Mouse (Mus musculus): ENCODE data around the gene Dcps.

Gene Dcps

DNA sequence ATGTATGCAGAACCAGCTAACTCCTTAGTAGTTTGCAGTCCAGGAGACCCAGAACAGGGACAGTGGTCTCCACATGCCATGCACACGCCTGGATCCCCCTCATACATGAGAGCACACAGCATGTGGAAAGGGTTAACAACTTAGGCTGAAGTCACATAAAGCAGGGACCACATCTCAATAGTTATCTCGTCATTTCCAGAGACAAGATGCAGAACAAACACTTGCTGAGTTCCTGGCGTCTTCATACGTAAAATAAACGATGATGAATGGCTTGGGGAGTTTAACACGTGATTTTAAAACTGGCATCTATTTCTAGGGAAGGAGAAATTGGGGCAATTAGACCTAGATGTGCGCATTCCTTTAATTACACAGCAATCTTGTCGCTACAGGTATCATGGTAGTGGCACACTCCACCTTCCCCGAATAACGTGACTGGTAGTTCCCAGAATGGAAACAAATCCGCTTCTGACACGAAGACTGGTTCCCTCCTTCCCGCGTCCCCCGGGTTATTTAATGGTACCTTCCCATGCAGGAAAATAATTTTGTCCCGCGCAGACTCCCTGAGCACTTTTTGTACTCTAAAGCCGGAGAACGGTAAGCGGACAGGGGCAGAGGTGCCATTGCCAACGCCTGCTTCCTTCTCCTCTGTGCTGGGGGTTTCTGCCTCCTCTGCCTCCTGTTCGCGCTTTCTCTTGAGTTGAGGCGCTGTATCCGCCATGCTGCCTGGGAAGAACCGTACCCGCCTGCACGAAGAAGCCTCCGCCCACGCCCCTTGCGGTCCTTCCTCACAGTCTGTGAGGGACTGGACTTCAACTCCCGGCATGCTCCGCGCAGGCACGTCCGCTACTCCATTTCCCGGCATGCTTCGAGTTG, at the start of gene Dcps:
TSS of gene Dcps (minus strand) at position 811 of the 873 bp plus-strand sequence.
- DNase-seq (ENCODE audit: low read depth, low spot score): peak; percentile 86

DNA sequence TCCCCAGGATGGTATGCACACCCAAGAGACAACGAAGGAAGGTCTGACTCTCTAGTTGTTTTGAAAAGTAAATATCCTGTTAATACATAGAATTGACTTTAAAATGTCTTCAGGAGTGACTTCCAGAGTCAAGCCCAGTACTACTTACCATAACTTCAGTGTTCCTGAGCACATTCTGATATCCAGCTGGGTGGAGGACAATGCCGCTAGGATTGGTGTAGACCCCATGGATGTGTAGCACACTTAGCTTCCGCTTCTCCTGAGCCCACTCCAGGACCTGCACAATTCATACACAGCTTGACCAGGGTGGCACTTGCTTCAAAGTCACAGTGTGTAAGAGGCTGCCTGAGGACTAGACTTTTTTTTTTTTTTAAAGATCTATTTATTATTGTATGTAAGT, 47.6 kb upstream of the Dcps start:
- DNase-seq (ENCODE audit: low read depth, low spot score): no peak

DNA sequence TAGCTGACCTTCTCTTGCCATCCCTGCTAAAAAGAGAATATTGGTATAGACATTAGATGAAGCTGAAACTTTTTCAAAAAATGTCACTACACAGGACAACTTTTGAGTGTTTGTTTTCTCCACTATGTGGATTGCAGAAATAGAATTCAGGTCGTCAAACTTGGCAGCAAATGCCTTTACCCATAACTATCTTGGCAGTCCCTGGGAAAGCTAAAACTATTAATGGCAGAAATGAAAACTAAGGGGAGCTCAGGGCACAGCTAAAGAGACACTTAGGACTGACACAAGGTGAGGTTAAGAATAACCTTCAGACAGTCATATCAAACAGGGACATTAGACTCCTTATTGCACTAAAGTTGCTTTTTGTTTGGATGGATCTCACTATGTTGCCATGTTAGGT, 42.1 kb upstream of the Dcps start:
- no peak for DNase-seq (ENCODE audit: low read depth, low spot score)

DNA sequence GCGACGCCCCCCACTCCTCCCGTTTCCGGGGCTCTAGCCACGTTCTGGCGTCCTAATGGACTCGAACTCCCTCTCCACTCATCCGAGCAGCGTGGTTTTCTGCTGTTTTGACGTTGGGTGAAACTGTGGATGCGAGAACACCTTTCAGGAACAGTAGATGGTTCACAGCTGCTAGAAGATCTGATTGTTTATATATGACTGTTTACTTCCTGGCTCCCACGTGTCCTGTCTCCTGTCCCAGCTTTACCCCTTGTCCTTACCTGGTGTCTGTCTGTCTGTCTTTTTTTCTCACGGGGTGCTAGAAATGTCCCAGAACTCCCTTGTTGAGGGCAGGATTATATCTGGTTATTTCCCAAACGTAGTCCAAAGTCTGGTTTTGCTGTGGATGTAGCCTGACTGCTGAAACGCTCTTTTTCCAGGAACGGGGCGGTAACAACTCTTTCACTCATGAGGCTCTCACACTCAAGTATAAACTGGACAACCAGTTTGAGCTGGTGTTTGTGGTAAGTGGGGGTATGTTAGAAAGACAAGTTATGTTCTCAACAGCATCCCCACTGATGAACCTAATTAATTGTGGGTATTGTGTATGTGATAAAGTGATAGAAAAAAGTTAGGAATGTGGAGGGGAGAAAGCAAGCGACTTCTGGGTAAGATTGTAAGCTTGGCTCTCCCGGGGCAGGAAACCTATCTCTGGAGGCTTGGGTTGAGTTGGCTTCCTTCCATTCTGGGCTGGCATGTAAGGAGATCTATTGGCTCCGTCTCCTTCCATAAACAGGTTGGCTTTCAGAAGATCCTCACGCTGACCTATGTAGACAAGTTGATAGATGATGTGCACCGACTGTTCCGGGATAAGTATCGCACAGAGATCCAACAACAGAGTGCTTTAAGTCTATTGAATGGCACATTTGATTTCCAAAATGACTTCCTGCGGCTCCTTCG, 36.0 kb upstream of the Dcps start:
- no peak for DNase-seq (ENCODE audit: low read depth, low spot score)

DNA sequence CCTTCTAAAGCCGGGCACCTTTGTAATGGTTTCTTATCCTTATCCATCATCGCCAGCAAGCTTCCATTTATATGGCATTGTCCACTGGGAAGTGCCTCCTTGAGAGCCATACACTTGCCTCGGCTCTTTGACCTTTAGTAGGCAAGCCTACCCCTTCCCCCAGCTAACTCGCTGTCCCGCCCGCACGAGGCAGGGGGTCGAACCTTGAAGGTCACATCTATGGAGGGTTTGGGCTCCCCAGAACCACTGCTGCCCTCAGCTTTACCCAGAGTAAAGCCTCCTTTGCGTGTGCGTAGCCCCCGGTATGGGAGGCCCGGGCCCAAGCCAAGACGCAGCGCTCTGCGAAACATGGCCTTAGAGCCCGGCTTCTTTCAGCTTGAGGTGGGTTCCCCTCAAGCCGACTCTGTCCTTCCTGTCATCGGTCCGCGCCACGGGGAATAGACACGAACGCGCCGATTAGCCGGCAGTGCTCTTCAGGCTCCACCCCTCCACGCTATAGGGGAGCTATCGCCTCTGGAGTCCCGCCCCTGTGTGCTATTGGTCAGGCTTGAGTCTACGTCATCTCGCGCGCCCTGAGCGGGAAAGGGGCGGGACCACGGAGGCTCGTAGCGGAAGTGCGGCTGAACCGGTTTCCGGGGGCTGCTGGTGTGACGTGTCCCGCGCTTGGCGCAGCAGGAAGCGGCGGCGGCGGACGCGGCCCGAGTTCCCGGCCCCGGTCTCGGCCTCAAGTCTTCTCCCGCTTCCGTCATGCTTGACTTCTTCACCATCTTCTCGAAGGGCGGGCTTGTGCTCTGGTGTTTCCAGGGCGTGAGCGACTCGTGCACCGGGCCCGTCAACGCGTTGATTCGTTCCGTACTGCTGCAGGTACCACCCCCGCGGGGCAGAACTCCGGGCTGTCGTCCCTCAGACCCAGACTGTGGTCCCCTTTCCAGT, 34.9 kb upstream of the Dcps start, which contains the start of gene Foxred1:
TSS of gene Foxred1 (minus strand) at position 514 of the 933 bp plus-strand sequence.
- DNase-seq (ENCODE audit: low read depth, low spot score): peak; percentile 97

DNA sequence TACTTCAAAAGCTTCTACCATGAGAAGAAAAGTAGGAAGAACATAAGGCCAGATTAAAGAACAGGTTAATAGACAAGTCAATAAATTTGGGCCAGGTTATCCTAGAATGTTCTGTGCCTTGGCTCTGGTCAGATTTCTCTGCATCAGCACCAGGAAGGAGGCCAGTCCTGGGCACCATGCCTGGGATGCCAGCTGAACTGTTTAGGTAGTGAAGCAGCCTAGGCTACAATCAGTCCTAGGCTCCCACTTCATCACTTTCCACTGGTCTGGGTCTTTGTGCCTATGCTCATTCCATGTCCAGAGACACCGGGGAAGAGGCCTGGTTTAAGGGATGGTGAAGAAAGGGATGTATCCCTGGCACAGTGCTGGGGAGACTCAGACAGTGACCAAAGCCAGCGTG, 28.6 kb upstream of the Dcps start:
- DNase-seq (ENCODE audit: low read depth, low spot score): no peak

DNA sequence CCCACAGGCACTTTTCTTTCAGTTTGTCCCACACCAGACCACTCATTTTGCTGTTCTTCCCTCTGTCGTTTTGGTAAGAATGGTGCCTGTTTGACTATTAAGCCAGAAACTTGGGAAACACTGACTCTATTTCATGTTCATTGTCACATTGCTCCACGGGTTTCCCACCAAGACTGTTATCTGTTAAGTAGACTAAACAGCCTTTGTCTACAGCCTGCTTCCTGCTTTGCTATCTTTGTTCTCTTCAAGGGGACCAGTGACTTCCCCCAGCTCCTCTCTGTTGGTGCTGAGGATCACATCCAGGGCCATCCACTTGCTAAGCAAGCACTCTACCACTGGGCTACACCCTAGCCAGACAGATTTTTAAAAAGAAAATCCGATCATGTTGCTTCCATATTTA, 27.7 kb upstream of the Dcps start:
- no peak for DNase-seq (ENCODE audit: low read depth, low spot score)

GRCm38 (mm10) chr9:35200529-35201060, 24.7 kb upstream of the Dcps start:
- DNase-seq (ENCODE audit: low read depth, low spot score): no peak

DNA sequence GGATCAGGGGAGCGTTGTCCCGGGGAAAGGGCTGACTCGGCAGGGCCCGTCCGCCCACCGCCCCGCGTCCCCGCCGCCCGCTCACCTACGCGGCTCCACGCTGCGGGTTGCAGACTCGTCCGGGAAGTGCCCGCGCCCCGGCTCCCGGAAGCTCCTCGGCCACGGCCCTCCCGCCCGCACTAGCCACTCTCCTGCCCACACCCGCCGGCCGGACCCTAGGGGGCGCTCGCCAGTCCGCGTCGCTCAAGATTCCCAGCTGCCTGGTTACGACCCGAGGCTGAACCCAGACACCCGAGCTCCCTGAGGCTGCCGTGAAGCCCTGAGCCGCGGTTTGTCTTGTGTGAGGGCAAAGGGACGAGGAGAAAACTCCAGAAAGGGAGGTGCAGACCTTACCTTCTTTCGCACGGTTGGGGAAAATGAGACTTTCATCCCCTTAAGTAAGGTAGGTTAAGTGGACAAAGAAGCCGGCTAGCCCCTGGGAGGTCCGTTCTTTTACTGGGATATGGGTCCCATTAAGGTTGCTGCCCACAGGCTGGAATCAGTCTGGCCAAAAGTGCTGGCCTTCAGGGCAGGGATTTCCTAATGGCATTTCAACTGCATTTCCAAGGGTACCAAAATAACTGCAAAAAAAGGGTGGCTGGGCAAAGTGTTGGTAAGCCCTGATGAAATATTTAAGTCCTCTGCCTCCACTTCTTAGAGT, 24.1 kb upstream of the Dcps start, which contains the start of the genes Srpr and Tirap:
TSS of gene Srpr (plus strand) at position 404 of the 700 bp plus-strand sequence.
TSS of gene Tirap (minus strand) at position 520 of the 700 bp plus-strand sequence.
- DNase-seq (ENCODE audit: low read depth, low spot score): peak; percentile 65

DNA sequence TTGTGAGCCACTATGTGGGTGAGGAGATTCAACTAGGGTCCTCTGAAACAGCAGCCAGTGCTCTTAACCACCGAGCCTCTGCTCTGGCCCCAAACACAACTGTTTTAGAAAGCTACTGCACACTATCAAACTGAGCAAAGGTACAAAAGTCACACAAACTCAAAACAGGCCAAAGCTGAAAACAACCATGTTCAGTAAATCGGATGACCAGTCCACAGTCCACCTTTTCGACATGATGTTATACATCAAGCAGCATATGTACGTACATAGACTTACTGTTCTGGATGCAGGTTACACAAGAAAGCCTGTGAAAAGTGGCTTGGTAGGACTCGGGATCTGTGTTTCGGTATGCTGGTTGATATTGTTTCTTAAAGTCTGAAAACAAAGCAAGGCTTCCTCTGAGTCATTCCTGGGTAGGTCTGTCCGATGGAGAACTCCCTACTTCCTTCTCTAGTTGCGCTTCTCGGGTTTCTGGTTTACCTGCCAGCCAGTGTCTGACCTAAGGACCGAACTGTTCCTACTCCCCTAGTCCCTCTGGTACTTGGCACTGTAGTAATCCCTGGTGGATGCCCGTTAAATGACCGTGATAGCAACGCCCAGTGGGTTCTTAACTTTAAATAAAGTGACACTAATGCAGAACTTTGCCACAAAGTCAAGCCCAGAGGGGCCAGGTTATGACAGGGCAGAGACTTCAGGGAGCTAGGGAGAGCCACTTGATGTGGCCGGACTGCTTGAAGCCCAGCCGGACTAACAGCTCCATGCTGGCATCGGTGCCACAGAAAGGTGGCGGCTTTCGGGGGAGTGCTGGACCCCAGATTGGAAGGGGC, 23.3 kb upstream of the Dcps start:
- no peak for DNase-seq (ENCODE audit: low read depth, low spot score)

DNA sequence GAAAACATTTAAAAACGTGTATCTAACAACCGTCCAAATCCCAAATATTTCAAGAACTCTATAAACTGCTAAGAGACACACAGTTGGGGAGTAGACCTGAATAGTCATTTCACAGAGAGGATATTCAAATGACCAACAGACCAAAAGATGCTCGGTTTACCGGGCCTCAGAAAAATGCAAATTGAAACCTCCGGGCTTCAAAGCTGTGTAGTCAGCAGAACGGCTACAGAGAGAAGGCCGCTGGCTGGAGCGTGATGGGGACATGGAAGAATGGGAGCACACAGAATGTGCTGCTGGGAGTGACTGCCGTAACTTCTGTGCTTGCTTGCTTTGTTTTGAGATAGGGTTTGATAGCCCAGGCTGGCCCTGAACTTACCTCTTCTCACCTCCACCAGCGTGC, 22.5 kb upstream of the Dcps start:
- DNase-seq (ENCODE audit: low read depth, low spot score): no peak

- DNase-seq (ENCODE audit: low read depth, low spot score): no peak
Measured at GRCm38 (mm10) chr9:35197625-35198024, 21.8 kb upstream of the Dcps start.

DNA sequence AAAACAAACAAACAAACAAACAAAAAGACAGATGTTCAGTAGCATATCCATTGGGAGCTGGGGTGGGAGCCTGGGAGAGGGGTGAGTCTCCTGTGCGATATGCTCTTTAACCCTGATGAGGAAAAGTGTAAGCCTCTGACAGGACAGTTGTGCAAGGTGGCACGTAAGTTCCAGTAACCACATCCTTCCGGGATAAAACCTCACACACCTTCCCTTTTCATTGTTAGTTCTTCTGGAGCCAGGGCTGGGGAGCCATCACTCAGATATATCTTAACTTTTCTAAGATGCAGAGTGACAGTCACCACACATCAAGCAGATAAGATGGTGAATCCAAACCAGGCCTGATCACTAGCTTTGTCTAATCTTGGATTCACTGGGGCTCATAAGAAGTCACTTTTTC, 18.2 kb upstream of the Dcps start:
- DNase-seq (ENCODE audit: low read depth, low spot score): no peak

- no peak for DNase-seq (ENCODE audit: low read depth, low spot score)
Measured at GRCm38 (mm10) chr9:35192983-35193542, 17.2 kb upstream of the Dcps start.

DNA sequence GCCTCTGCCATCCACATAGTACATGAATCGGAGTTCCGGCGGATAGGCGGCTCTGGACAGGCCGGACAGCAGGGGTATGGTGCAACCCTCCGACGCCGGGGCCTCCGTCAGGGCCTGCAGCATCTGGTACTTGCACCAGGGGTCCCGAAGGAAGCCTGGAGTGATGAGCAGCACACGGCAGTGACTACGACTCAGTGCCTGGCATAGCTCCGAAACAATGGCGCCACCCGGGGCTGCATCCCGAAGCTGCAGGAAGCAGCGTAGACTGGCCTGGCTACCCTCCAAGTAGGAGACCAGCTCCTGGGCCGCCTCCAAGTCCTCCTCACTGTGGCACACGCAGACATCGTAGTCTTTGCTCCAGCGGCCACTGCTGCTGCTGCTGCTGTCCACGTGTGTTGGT, 12.8 kb upstream of the Dcps start:
- no peak for DNase-seq (ENCODE audit: low read depth, low spot score)

- DNase-seq (ENCODE audit: low read depth, low spot score): no peak
Measured at GRCm38 (mm10) chr9:35187351-35187903, 11.6 kb upstream of the Dcps start.

GRCm38 (mm10) chr9:35186430-35186829, 10.6 kb upstream of the Dcps start:
- DNase-seq (ENCODE audit: low read depth, low spot score): no peak

- DNase-seq (ENCODE audit: low read depth, low spot score): no peak
Measured at GRCm38 (mm10) chr9:35183359-35183758, 7.5 kb upstream of the Dcps start.

DNA sequence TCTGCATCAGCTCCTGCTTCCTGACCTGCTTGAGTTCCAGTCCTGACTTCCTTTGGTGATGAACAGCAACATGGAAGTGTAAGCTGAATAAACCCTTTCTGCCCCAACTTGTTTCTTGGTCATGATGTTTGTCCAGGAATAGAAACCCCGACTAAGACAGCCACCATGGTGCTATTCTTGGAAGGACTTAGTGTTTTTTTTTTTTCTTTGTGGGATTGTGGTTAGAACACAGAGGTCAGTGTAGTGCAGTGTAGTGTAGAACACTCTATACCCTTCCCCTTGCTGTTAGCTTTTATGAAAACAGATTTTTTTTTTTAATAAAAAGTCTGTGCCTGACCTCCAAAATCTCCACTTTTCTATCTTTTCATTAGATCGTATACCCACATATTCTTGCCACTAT, 7.0 kb upstream of the Dcps start:
- DNase-seq (ENCODE audit: low read depth, low spot score): no peak
